ENCODE assay signal across 8 mouse cellular contexts in genomic region chr2:92183613-92184076, GRCm38 (mm10).
DNase-seq lines count a peak whose midpoint lies in the region; ATAC-seq and TF ChIP-seq lines count a peak whose summit lies in the region.

No protein-coding gene starts in this region.

- no peaks in the 10 kb centered on the region for H3K27me3 ChIP-seq in MEL (ENCODE audit: control insufficient read depth in 1 of 2, insufficient read depth in 2 of 2, low read length in 2 of 2)
- H3K27me3 ChIP-seq in forebrain, embryonic 16.5 days (replicated peaks; ENCODE audit: control insufficient read depth, insufficient read depth, low read length): no peaks in the 10 kb centered on the region
- no peaks in the 10 kb centered on the region for H3K27me3 ChIP-seq in neural tube, embryonic 15.5 days (replicated peaks)

- no peaks in the 10 kb centered on the region for H3K9me3 ChIP-seq in MEL (replicated peaks; ENCODE audit: insufficient read depth, low read length)
- no peaks in the 10 kb centered on the region for H3K9me3 ChIP-seq in forebrain, embryonic 16.5 days (ENCODE audit: control insufficient read depth, low read length)
- H3K9me3 ChIP-seq in neural tube, embryonic 15.5 days (replicated peaks): no peaks in the 10 kb centered on the region

- H3K27ac ChIP-seq in MEL (ENCODE audit: control insufficient read depth, low read depth, low read length): peak overlapping the region; percentile 72
- H3K27ac ChIP-seq in forebrain, embryonic 16.5 days (ENCODE audit: low read length): peak overlapping the region; percentile 99
- peak overlapping the region; percentile 98 for H3K27ac ChIP-seq in layer of hippocampus, adult 2 months
- peak overlapping the region; percentile 100 for H3K27ac ChIP-seq in neural tube, embryonic 15.5 days (replicated peaks)

- WGBS in forebrain, embryonic 16.5 days: 4% methylated on average over 9 of the region's 40 CpGs
- 1% methylated on average over 30 of the region's 40 CpGs for WGBS in lung, adult 2 months
- 0% methylated on average over 8 of the region's 40 CpGs for WGBS in neural tube, embryonic 15.5 days

- peak in 1 of 2 experiments; percentile 11; a peak in 1 of 4 replicates for TF ChIP-seq EP300 in MEL (IDR thresholded peaks at IDR 0.05; ENCODE audit: low read depth in 1 of 2, low read length in 2 of 2)

- peaks cover 0 to 6% of the 10 kb centered on the region in 2 experiments; a peak in 1 of 4 replicates for H3K4me1 ChIP-seq in MEL (ENCODE audit: control insufficient read depth in 1 of 2, insufficient read depth in 2 of 2, low read length in 2 of 2)
- peaks cover 22% of the 10 kb centered on the region for H3K4me1 ChIP-seq in forebrain, embryonic 16.5 days (replicated peaks; ENCODE audit: control insufficient read depth, insufficient read depth, low read length)
- H3K4me1 ChIP-seq in lung, adult 2 months (ENCODE audit: control insufficient read depth, insufficient read depth, low read length): peaks cover 2% of the 10 kb centered on the region; the same call in 1 of the 2 replicates
- H3K4me1 ChIP-seq in neural tube, embryonic 15.5 days: peaks cover 33% of the 10 kb centered on the region

- intact Hi-C loops in heart, postnatal 36 days (cut with DNase I): loop anchor here (2.0 to 5.0 kb wide), 4 partner anchors 126 to 251 kb away; partner anchors contain the start of gene Cry2

- no peak for TF ChIP-seq RAD21 in MEL (IDR thresholded peaks at IDR 0.05; ENCODE audit: low read depth, low read length)

- TF ChIP-seq POLR2A in MEL (IDR thresholded peaks at IDR 0.05; ENCODE audit: control insufficient read depth in 1 of 2, insufficient read depth in 1 of 2, low read depth in 1 of 2, low read length in 2 of 2, poor library complexity in 1 of 2): peak; percentile 48 to 69; a peak in 1 of 4 replicates
- peak; percentile 85; the same call in 1 of the 2 replicates for TF ChIP-seq POLR2A in lung, adult 2 months (IDR thresholded peaks at IDR 0.05; ENCODE audit: borderline replicate concordance, extremely low read depth, low read depth, low read length)

- H3K36me3 ChIP-seq in MEL (ENCODE audit: control insufficient read depth in 1 of 2, insufficient read depth in 2 of 2, low read length in 2 of 2): peaks cover 0 to 5% of the 10 kb centered on the region in 2 experiments; a peak in 1 of 4 replicates
- H3K36me3 ChIP-seq in forebrain, embryonic 16.5 days (ENCODE audit: control insufficient read depth, insufficient read depth): no peaks in the 10 kb centered on the region
- no peaks in the 10 kb centered on the region for H3K36me3 ChIP-seq in neural tube, embryonic 15.5 days

- peak; percentile 86 for ATAC-seq in forebrain, embryonic 16.5 days
- ATAC-seq in neural tube, embryonic 15.5 days (ENCODE audit: low FRiP score): peak; percentile 82

- peak overlapping the region; percentile 81 for H3K4me2 ChIP-seq in forebrain, embryonic 16.5 days (ENCODE audit: low read length)
- H3K4me2 ChIP-seq in neural tube, embryonic 15.5 days: peak overlapping the region; percentile 91

- peak overlapping the region; percentile 87 for H3K9ac ChIP-seq in MEL (ENCODE audit: control insufficient read depth, low read depth, low read length, poor library complexity, severe bottlenecking)
- H3K9ac ChIP-seq in forebrain, embryonic 16.5 days (replicated peaks; ENCODE audit: low read depth, low read length): peak overlapping the region; percentile 84
- peak overlapping the region; percentile 82 for H3K9ac ChIP-seq in neural tube, embryonic 15.5 days (replicated peaks)

- no peak for TF ChIP-seq CTCF in MEL (IDR thresholded peaks at IDR 0.05 in 2 of 3, conservative IDR thresholded peaks at IDR 0.05 in 1 of 3; ENCODE audit: control insufficient read depth in 1 of 3, insufficient read depth in 1 of 3, low read depth in 2 of 3, low read length in 3 of 3, poor library complexity in 1 of 3, severe bottlenecking in 1 of 3)
- no peak for TF ChIP-seq CTCF in layer of hippocampus, adult 2 months (conservative IDR thresholded peaks at IDR 0.05)
- no peak for TF ChIP-seq CTCF in lung, adult 2 months (IDR thresholded peaks at IDR 0.05; ENCODE audit: insufficient read depth, low read length)

- DNase-seq in MEL (ENCODE audit: low read depth, low spot score): peak; percentile 93
- peak; percentile 88 to 95 for DNase-seq in cerebellum, adult 18-20 months
- peak; percentile 89 to 95 for DNase-seq in heart, postnatal 36 days
- DNase-seq in layer of hippocampus, adult 2 months (ENCODE audit: low spot score in 2 of 2): peak; percentile 90 to 92
- peak; percentile 92 for DNase-seq in lung, adult 2 months
- DNase-seq in testis, postnatal 10 days (ENCODE audit: low spot score): peak; percentile 95

- H3K4me3 ChIP-seq in MEL (ENCODE audit: control insufficient read depth in 1 of 2, insufficient read depth in 1 of 2, low read depth in 2 of 2, low read length in 2 of 2): peak overlapping the region; percentile 73 to 93
- peak overlapping the region; percentile 91 for H3K4me3 ChIP-seq in forebrain, embryonic 16.5 days (replicated peaks; ENCODE audit: low read length)
- H3K4me3 ChIP-seq in layer of hippocampus, adult 2 months: peak overlapping the region; percentile 81
- H3K4me3 ChIP-seq in lung, adult 2 months (replicated peaks; ENCODE audit: extremely low read depth, low read depth, low read length): peak overlapping the region; percentile 80
- peak overlapping the region; percentile 84 for H3K4me3 ChIP-seq in neural tube, embryonic 15.5 days (replicated peaks)

- peaks cover 1% of the 10 kb centered on the region; the same call in 1 of the 2 replicates for H3K79me2 ChIP-seq in MEL (ENCODE audit: control insufficient read depth, insufficient read depth, low read length, poor library complexity)

TF ChIP-seq in MEL, 35 proteins besides CTCF, POLR2A, EP300 and RAD21:
- TF ChIP-seq MEF2A (IDR thresholded peaks at IDR 0.05; ENCODE audit: extremely low read depth, insufficient replicate concordance, low read depth, low read length, poor library complexity, severe bottlenecking) (peak; percentile 46; the same call in 1 of the 2 replicates), KAT2A (conservative IDR thresholded peaks at IDR 0.05; ENCODE audit: low read depth, low read length) (peak; percentile 69), MXI1 (IDR thresholded peaks at IDR 0.05; ENCODE audit: low read depth, low read length) (no peak), NELFE (IDR thresholded peaks at IDR 0.05; ENCODE audit: low read depth, low read length) (peak; percentile 49)

Comparison
In these comparisons a context has a peak if more than half of its experiments do, and no peak if none do; other contexts are left out.
1. Peak in every context shown above with its lines: DNase-seq, ATAC-seq, H3K4me3 ChIP-seq and H3K27ac ChIP-seq.